Mouse (Mus musculus) hindbrain, embryonic 11.5 days (tissue): Measurements from ENCODE around the gene Dnajc17. TPM values are rescaled to one million over a fixed set of nuclear protein-coding genes. Genes with fewer than 3 reads are reported as not detected.
A peak's percentile ranks its signal among the peaks of the same experiment; 100 is the strongest.

ENCODE experiments used
- ATAC-seq: fragments of 200-750 bp; cut with Nextera tagmentation; 2 replicates; pipeline ENCODE4 v1.8.0; 2017; ENCODE audit warnings: mild to moderate bottlenecking, moderate TSS enrichment, moderate library complexity; ENCODE audit not compliant: low FRiP score
- DNase-seq: peaks from one replicate; pipeline ENCODE4 v3.0.0-alpha.2; 2015; ENCODE audit warnings: low spot score
- H3K27ac ChIP-seq: fragments of 300-500 bp; sonication (generic); 2 replicates; pipeline ENCODE4 v1.5.1; 2014; ENCODE audit warnings: mild to moderate bottlenecking, low read depth, low read length
- H3K27me3 ChIP-seq: fragments of 300-500 bp; sonication (generic); 2 replicates; pipeline ENCODE4 v1.6.1; 2014; ENCODE audit warnings: mild to moderate bottlenecking, low read length, moderate library complexity, mixed read lengths; ENCODE audit not compliant: control insufficient read depth, insufficient read depth
- H3K36me3 ChIP-seq: fragments of 300-500 bp; sonication (generic); 2 replicates; pipeline ENCODE4 v1.6.1; 2014; ENCODE audit warnings: mild to moderate bottlenecking, low read length, moderate library complexity, mixed read lengths; ENCODE audit not compliant: control insufficient read depth, insufficient read depth
- H3K4me1 ChIP-seq: fragments of 300-500 bp; sonication (generic); replicated peaks from 2 replicates; pipeline ENCODE4 v1.6.1; 2014; ENCODE audit warnings: low read length, mixed read lengths; ENCODE audit not compliant: control insufficient read depth, insufficient read depth
- H3K4me2 ChIP-seq: fragments of 300-500 bp; sonication (generic); replicated peaks from 2 replicates; pipeline ENCODE4 v1.6.1; 2014; ENCODE audit warnings: mild to moderate bottlenecking, low read depth, low read length
- H3K4me3 ChIP-seq: fragments of 300-500 bp; sonication (generic); 2 replicates; pipeline ENCODE4 v1.5.1; 2014; ENCODE audit warnings: low read depth, low read length
- H3K9ac ChIP-seq: fragments of 300-500 bp; sonication (generic); 2 replicates; pipeline ENCODE4 v1.6.1; 2014; ENCODE audit warnings: low read depth, low read length
- H3K9me3 ChIP-seq: fragments of 300-500 bp; sonication (generic); 2 replicates; pipeline ENCODE4 v1.6.1; 2016; ENCODE audit warnings: low read length; ENCODE audit not compliant: control insufficient read depth
- WGBS: fragments of 180-500 bp; shearing (Covaris S2); extraction: QIAGEN DNeasy Blood & Tissue Kit; methylation state at CpG from one replicate; pipeline ENCODE4 v1.1.7; 2014; 5-methylcytosine and 5-hydroxymethylcytosine counted together
- polyA plus RNA-seq: library from polyadenylated mRNA; unstranded; fragments of >200 nt; fragmentation: Nextera tagmentation; extraction: Ambion mirVana; gene quantifications from 2 replicates; pipeline ENCODE4 v1.2.1, GENCODE M21; 2014

Gene Dnajc17
- polyA plus RNA-seq, 1 experiment from 2014 or later, result 22.2 TPM

GRCm38 (mm10) chr2:119240819-119241186, 32.2 kb upstream of the Dnajc17 start:
- Histone ChIP-seq H3K4me1 (peaks cover 4% of the 10 kb centered on the region; the same call in 1 of the 2 replicates), H3K27ac (no peak overlapping the region), H3K9me3 (no peaks in the 10 kb centered on the region), H3K36me3 (no peaks in the 10 kb centered on the region), H3K27me3 (peaks cover 36% of the 10 kb centered on the region), H3K4me3 (no peak overlapping the region), H3K4me2 (no peak overlapping the region), H3K9ac (no peak overlapping the region)
- DNase-seq (no peak), ATAC-seq (no peak)
- 87% methylated on average over 4 of the region's 4 CpGs for WGBS

DNA sequence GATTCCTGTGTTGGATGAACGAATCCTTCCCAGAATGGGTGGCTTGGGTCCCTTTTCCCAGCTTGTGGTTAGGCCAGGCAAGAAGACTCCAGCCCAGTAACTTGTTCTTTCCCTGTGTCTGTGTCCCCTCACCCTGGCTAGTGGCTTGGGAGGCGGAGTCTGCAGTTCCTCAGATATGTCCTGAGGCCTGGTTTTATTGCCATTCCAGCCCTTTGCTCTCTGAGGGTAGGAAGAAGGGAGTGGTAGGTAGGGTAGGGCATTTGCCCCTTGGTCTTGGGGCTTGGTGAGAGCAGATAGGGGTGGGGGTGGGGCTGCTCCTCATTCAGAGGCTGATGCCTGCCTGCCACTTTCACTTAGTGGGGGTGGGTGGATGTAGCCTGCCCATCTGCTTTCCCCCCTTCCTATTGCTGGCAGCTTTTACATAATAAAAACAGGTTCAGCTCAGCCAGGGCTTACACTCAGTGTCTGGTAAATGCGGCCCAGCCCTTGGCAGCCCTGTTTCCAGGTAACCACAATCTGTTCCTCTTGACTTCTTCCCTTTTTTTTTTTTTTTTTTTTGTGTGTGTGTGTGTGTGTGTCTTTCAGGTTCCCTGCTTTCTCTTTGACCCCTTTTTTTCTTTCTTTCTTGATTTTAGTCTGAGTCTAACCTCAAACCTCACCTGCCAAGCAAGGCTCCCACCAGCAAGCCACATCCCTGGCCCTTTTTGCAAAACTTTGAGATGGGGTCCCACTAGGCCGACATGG, 31.7 kb upstream of the Dnajc17 start:
- peaks cover 4% of the 10 kb centered on the region; the same call in 1 of the 2 replicates for H3K4me1 ChIP-seq
- no peak for ATAC-seq
- H3K27me3 ChIP-seq, result peaks cover 42% of the 10 kb centered on the region
- H3K9ac ChIP-seq, result no peak overlapping the region
- DNase-seq, result no peak
- no peaks in the 10 kb centered on the region for H3K9me3 ChIP-seq
- 57% methylated on average over 4 of the region's 4 CpGs for WGBS
- H3K27ac ChIP-seq, result no peak overlapping the region
- no peak overlapping the region for H3K4me2 ChIP-seq
- H3K4me3 ChIP-seq, result no peak overlapping the region
- no peaks in the 10 kb centered on the region for H3K36me3 ChIP-seq

DNA sequence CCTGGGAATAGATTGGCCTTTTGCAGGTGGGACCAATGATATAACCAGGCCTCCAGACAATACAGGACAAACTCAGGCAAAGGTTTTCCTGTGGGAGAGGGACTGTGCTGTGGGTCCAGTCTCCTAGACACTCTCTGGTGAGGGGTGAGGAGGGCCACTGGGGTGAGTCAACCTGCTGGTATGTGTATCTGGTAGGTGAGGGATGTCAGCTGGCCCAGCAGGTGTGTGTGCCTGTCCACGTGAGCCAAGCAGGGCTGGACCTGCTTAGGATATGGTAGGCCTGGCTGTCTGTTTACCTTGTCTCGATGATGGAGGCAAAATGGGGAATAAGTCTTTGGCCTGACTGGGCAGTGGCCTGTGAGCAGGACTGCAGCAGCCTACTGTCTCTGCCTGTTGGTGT, 30.1 kb upstream of the Dnajc17 start:
- Histone ChIP-seq H3K36me3 (no peaks in the 10 kb centered on the region), H3K9ac (no peak overlapping the region), H3K9me3 (no peaks in the 10 kb centered on the region), H3K4me3 (no peak overlapping the region), H3K4me1 (peaks cover 4% of the 10 kb centered on the region; the same call in 1 of the 2 replicates), H3K27ac (no peak overlapping the region), H3K4me2 (no peak overlapping the region), H3K27me3 (peaks cover 43% of the 10 kb centered on the region)
- DNase-seq (no peak), ATAC-seq (no peak)
- WGBS, result 66% methylated on average over 2 of the region's 2 CpGs

DNA sequence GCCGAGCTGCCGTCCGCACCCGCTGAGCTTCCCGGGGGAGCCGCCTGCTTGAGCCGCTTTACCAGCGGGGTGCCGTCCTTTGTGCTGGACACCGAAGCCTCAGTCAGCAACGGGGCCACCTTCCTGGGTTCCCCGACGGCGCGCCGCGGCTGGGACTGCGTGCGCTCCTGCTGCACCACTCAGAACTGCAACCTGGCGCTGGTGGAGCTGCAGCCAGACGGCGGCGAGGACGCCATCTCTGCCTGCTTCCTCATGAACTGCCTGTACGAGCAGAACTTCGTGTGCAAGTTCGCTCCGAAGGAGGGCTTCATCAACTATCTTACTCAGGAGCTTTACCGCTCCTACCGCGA, 29.3 kb upstream of the Dnajc17 start:
- Histone ChIP-seq H3K27ac (no peak overlapping the region), H3K9me3 (no peaks in the 10 kb centered on the region), H3K9ac (0 out of 2 replicates have a peak overlapping the region, but pooled peaks have one; percentile 19), H3K27me3 (peaks cover 43% of the 10 kb centered on the region), H3K4me2 (peak overlapping the region; percentile 59), H3K4me1 (peaks cover 4% of the 10 kb centered on the region; the same call in 1 of the 2 replicates), H3K4me3 (peak overlapping the region; percentile 38), H3K36me3 (no peaks in the 10 kb centered on the region)
- ATAC-seq (no peak), DNase-seq (no peak)
- 2% methylated on average over 27 of the region's 31 CpGs for WGBS

DNA sequence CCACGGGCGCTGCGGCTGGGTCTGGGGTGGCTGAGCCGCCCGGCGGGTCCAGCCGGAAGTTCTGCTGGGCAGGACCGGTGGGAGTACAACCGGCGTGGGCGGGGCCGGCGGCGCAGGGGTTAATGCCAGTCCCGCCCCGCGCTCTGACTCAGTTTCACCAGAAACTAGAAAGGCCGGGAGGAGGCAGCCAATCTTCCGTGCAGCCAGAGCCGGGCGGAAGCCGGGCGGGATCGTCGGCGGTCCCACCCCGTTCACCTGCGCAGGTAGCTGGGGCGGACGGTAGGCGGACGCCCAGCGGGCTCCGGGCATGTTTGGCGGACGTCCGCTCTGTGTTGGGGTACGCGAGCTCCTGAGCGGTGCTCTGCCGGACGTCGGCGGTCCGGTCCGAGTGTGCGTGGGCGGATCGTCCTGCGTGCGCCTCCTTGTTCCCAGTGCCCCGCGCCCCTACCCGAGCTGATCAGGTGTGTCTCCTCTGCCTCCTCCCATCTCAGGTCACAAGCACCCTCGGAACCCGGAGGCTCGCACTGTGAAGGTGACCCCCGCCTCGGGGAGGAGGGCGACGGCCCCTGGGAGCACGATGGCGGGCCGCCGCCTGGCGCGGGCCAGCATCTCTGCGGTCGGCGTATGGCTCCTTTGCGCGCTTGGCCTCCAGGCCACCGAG, 28.7 kb upstream of the Dnajc17 start, which contains the start of gene Spint1:
Gene Spint1, plus strand, starts transcription at position 153 of the 661 bp plus-strand sequence.
- under 1% methylated on average over 65 of the region's 73 CpGs for WGBS
- H3K9ac ChIP-seq, result peak within 1 kb of the TSS; percentile 20

DNA sequence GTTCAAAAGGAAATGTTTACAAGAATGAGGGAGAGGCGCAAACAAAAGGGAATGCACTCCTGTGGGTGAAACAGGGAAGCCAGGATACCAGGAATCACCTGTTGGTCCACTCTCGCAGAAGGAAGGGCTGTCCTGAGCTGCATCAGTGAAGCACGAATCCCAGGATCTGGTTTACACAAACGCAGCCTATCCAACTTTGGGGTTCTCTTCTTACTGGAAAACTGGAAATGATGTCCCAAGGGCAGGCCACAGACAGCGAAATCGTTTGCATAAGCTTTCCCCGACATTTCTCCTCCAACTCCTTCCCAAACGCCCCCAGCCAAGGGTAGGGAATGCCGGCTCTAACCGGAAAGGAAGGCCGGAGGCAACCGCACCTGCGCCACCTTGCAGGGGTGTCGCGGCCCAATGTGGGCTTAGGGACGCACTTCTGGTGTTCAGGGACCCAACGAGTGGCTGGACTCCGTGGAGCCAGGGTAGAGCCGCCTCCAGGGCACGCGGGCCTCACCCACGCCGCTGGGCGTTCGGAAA, 28.2 kb upstream of the Dnajc17 start:
- WGBS, result 6% methylated on average over 25 of the region's 25 CpGs
- peak overlapping the region; percentile 20; the same call in 1 of the 2 replicates for H3K9ac ChIP-seq
- H3K27ac ChIP-seq, result no peak overlapping the region
- peaks cover 4% of the 10 kb centered on the region; the same call in 1 of the 2 replicates for H3K4me1 ChIP-seq
- H3K4me3 ChIP-seq, result peak overlapping the region; percentile 38
- H3K27me3 ChIP-seq, result peaks cover 43% of the 10 kb centered on the region
- H3K9me3 ChIP-seq, result no peaks in the 10 kb centered on the region
- no peak for ATAC-seq
- DNase-seq, result peak; percentile 39
- no peaks in the 10 kb centered on the region for H3K36me3 ChIP-seq
- H3K4me2 ChIP-seq, result peak overlapping the region; percentile 59

More for the DNA sequence above, 28.7 kb upstream of the Dnajc17 start, which contains the start of gene Spint1:
- peaks cover 43% of the 10 kb centered on the region for H3K27me3 ChIP-seq
- peaks cover 4% of the 10 kb centered on the region; the same call in 1 of the 2 replicates for H3K4me1 ChIP-seq
- DNase-seq, result peak; percentile 47
- no peaks in the 10 kb centered on the region for H3K9me3 ChIP-seq
- ATAC-seq, result no peak
- H3K36me3 ChIP-seq, result no peaks in the 10 kb centered on the region
- no peak within 1 kb of the TSS for H3K27ac ChIP-seq
- H3K4me2 ChIP-seq, result peak within 1 kb of the TSS; percentile 59
- peak within 1 kb of the TSS; percentile 38 for H3K4me3 ChIP-seq

DNA sequence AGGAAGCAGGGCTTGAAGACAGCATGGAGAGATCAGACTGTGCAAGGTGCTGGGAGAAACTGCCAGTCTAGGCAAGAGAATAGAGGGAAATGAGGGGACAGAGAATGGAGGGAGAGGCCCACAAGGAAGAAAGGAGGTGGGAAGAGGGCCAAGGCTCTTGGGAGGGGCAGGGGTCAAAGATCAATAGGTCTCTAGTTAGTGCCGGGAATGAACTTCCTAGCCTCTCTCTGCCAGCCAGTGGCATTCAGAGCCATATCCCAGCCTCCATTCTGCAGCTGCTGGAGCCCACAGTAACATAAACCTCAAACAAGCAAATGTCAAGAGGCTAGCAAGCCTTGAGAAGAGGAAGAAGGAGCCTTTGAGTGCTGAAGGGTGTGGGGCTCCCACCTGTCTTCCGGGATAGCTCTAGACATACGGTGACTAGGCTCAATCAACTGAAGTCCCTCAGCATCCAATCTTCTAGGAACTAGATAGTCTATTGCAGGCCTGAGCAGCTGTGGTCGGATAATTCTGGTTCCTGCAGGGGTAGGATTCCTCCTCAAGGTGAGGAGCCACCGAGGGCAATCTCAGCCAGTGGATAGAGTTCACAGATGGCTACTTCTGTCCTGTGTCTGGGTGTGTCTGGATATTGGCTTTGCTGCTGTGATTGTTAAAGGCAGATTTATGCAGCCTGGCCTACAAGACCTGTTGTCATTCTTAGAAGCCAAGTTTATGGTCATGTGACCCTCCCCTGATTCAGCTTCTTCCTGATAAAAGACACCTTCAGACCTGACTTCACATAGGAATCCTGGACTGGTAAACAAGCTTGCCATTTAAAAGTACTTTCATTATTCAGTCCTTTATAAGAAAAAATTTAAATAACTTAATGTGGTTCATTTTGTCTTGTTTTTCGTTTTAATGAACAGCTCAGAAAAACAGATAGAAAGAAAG, 21.4 kb upstream of the Dnajc17 start, which contains the start of gene Ppp1r14d:
Gene Ppp1r14d, minus strand, starts transcription at position 132 of the 930 bp plus-strand sequence.
- Histone ChIP-seq H3K4me2 (no peak within 1 kb of the TSS), H3K27me3 (no peaks in the 10 kb centered on the region), H3K9ac (no peak within 1 kb of the TSS), H3K4me3 (no peak within 1 kb of the TSS), H3K9me3 (no peaks in the 10 kb centered on the region), H3K27ac (no peak within 1 kb of the TSS), H3K4me1 (no peaks in the 10 kb centered on the region), H3K36me3 (no peaks in the 10 kb centered on the region)
- WGBS, result 74% methylated on average over 6 of the region's 6 CpGs
- no peak for DNase-seq
- no peak for ATAC-seq

DNA sequence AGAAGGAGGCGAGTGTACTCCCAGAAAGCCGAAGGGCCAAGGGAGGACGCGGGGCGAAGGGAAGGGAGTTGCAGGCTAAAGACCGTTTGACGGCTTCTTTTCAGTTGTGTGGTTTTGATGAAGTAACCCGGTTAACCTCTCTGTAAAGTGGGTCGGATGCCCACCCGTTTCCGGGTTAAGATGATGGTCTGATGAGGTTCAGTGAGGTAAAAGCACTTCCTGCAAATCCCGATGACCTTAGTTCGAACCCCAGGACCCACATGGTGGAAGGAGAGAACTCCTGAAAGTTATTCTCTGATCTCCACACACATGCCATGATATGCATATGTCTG, 547 bp upstream of the Dnajc17 start:
- H3K9me3 ChIP-seq, result no peaks in the 10 kb centered on the region
- H3K4me3 ChIP-seq, result peak overlapping the region; percentile 49
- peak overlapping the region; percentile 74 for H3K9ac ChIP-seq
- H3K4me1 ChIP-seq, result peaks cover 2% of the 10 kb centered on the region; the same call in 1 of the 2 replicates
- WGBS, result under 1% methylated on average over 13 of the region's 13 CpGs
- ATAC-seq, result no peak; the same call in 1 of the 2 replicates
- H3K27ac ChIP-seq, result no peak overlapping the region
- H3K36me3 ChIP-seq, result no peaks in the 10 kb centered on the region
- no peak for DNase-seq
- peak overlapping the region; percentile 45 for H3K4me2 ChIP-seq
- H3K27me3 ChIP-seq, result no peaks in the 10 kb centered on the region
